Mouse (Mus musculus) lung, embryonic 16.5 days (tissue): Measurements from ENCODE around the gene Tyro3. TPM values are rescaled to one million over a fixed set of nuclear protein-coding genes. Genes with fewer than 3 reads are reported as not detected.

Source experiments
- ATAC-seq: fragments of 200-750 bp; cut with Nextera tagmentation; 2 replicates; pipeline ENCODE4 v1.8.0; 2017; ENCODE audit warnings: low read depth, mild to moderate bottlenecking, moderate library complexity
- H3K27ac ChIP-seq: fragments of 300-500 bp; sonication (generic); 2 replicates; pipeline ENCODE4 v1.5.1; 2014; ENCODE audit warnings: mild to moderate bottlenecking, control low read depth, low read length
- H3K27me3 ChIP-seq: fragments of 300-500 bp; sonication (generic); 2 replicates; pipeline ENCODE4 v1.6.1; 2014; ENCODE audit warnings: low read depth, low read length, mixed read lengths; ENCODE audit not compliant: control insufficient read depth, insufficient read depth
- H3K36me3 ChIP-seq: fragments of 300-500 bp; sonication (generic); 2 replicates; pipeline ENCODE4 v1.6.1; 2014; ENCODE audit warnings: low read length; ENCODE audit not compliant: control insufficient read depth, insufficient read depth
- H3K4me1 ChIP-seq: fragments of 300-500 bp; sonication (generic); replicated peaks from 2 replicates; pipeline ENCODE4 v1.6.1; 2014; ENCODE audit warnings: low read length, mixed read lengths; ENCODE audit not compliant: control insufficient read depth, insufficient read depth
- H3K4me2 ChIP-seq: fragments of 300-500 bp; sonication (generic); 2 replicates; pipeline ENCODE4 v1.6.1; 2014; ENCODE audit warnings: low read depth, low read length, control low read depth
- H3K4me3 ChIP-seq: fragments of 300-500 bp; sonication (generic); 2 replicates; pipeline ENCODE4 v1.5.1; 2014; ENCODE audit warnings: mild to moderate bottlenecking, low read length, control low read depth
- H3K9ac ChIP-seq: fragments of 300-500 bp; sonication (generic); 2 replicates; pipeline ENCODE4 v1.6.1; 2014; ENCODE audit warnings: low read length, control low read depth
- H3K9me3 ChIP-seq: fragments of 300-500 bp; sonication (generic); 2 replicates; pipeline ENCODE4 v1.6.1; 2016; ENCODE audit warnings: low read length; ENCODE audit not compliant: control insufficient read depth
- whole genome bisulfite sequencing: fragments of 180-500 bp; shearing (Covaris S2); extraction: QIAGEN DNeasy Blood & Tissue Kit; methylation state at CpG from one replicate; pipeline ENCODE4 v1.1.7; 2014; 5-methylcytosine and 5-hydroxymethylcytosine counted together
- polyA plus RNA-seq: library from polyadenylated mRNA; unstranded; fragments of >200 nt; fragmentation: Nextera tagmentation; extraction: Ambion mirVana; gene quantifications from 2 replicates; pipeline ENCODE4 v1.2.1, GENCODE M21; 2015

Gene Tyro3
- polyA plus RNA-seq, 1 experiment from 2014 or later: 20.1 TPM

GRCm38 (mm10) chr2:119802767-119803617, 5.5 kb downstream of the Tyro3 start:
- peaks cover 2% of the 10 kb centered on the region; the same call in 1 of the 2 replicates for H3K36me3 ChIP-seq
- H3K9ac ChIP-seq: peak overlapping the region; percentile 22; the same call in 1 of the 2 replicates
- peaks cover 24% of the 10 kb centered on the region for H3K4me1 ChIP-seq
- WGBS: 68% methylated on average over 10 of the region's 10 CpGs
- no peak overlapping the region for H3K4me3 ChIP-seq
- peak; percentile 26 for ATAC-seq
- H3K27me3 ChIP-seq: no peaks in the 10 kb centered on the region
- H3K4me2 ChIP-seq: no peak overlapping the region
- no peaks in the 10 kb centered on the region for H3K9me3 ChIP-seq
- no peak overlapping the region for H3K27ac ChIP-seq

- H3K4me3 ChIP-seq: no peak overlapping the region
- no peaks in the 10 kb centered on the region for H3K9me3 ChIP-seq
- H3K27ac ChIP-seq: no peak overlapping the region
- H3K4me1 ChIP-seq: peaks cover 22% of the 10 kb centered on the region
- no peak overlapping the region for H3K9ac ChIP-seq
- no peak for ATAC-seq
- peaks cover 2% of the 10 kb centered on the region; the same call in 1 of the 2 replicates for H3K36me3 ChIP-seq
- H3K27me3 ChIP-seq: no peaks in the 10 kb centered on the region
- H3K4me2 ChIP-seq: no peak overlapping the region
- 70% methylated on average over 6 of the region's 6 CpGs for WGBS
Measured at GRCm38 (mm10) chr2:119803618-119804274, 6.2 kb downstream of the Tyro3 start.

- H3K4me3 ChIP-seq: no peak overlapping the region
- no peak overlapping the region for H3K9ac ChIP-seq
- ATAC-seq: no peak
- H3K27me3 ChIP-seq: no peaks in the 10 kb centered on the region
- H3K27ac ChIP-seq: no peak overlapping the region
- no peaks in the 10 kb centered on the region for H3K9me3 ChIP-seq
- no peak overlapping the region for H3K4me2 ChIP-seq
- H3K4me1 ChIP-seq: peaks cover 25% of the 10 kb centered on the region
- peaks cover 4% of the 10 kb centered on the region; the same call in 1 of the 2 replicates for H3K36me3 ChIP-seq
- WGBS: 69% methylated on average over 5 of the region's 5 CpGs
Measured at GRCm38 (mm10) chr2:119804275-119804628, 6.7 kb downstream of the Tyro3 start.

GRCm38 (mm10) chr2:119804776-119805175, 7.2 kb downstream of the Tyro3 start:
- Histone ChIP-seq H3K27me3 (no peaks in the 10 kb centered on the region), H3K9ac (no peak overlapping the region), H3K4me3 (no peak overlapping the region), H3K4me2 (no peak overlapping the region), H3K9me3 (no peaks in the 10 kb centered on the region), H3K27ac (no peak overlapping the region), H3K36me3 (peaks cover 5% of the 10 kb centered on the region; the same call in 1 of the 2 replicates), H3K4me1 (peaks cover 25% of the 10 kb centered on the region)
- WGBS: 61% methylated on average over 9 of the region's 9 CpGs
- ATAC-seq: no peak

- Histone ChIP-seq H3K9me3 (no peaks in the 10 kb centered on the region), H3K27me3 (no peaks in the 10 kb centered on the region), H3K9ac (no peak overlapping the region), H3K36me3 (peaks cover 5% of the 10 kb centered on the region; the same call in 1 of the 2 replicates), H3K27ac (no peak overlapping the region), H3K4me2 (no peak overlapping the region), H3K4me1 (peaks cover 21% of the 10 kb centered on the region), H3K4me3 (no peak overlapping the region)
- 53% methylated on average over 8 of the region's 8 CpGs for WGBS
- ATAC-seq: no peak
Measured at GRCm38 (mm10) chr2:119805536-119805935, 8.0 kb downstream of the Tyro3 start.

- WGBS: 35% methylated on average over 4 of the region's 4 CpGs
Measured at GRCm38 (mm10) chr2:119808438-119808837, 10.9 kb downstream of the Tyro3 start.

GRCm38 (mm10) chr2:119808881-119809280, 11.3 kb downstream of the Tyro3 start:
- peak; percentile 49; the same call in 1 of the 2 replicates for ATAC-seq
- no peak overlapping the region for H3K27ac ChIP-seq
- H3K4me3 ChIP-seq: no peak overlapping the region
- peaks cover 5% of the 10 kb centered on the region for H3K4me1 ChIP-seq
- H3K27me3 ChIP-seq: no peaks in the 10 kb centered on the region
- no peak overlapping the region for H3K4me2 ChIP-seq
- H3K36me3 ChIP-seq: peaks cover 7% of the 10 kb centered on the region; the same call in 1 of the 2 replicates
- no peaks in the 10 kb centered on the region for H3K9me3 ChIP-seq
- H3K9ac ChIP-seq: no peak overlapping the region
- 36% methylated on average over 4 of the region's 4 CpGs for WGBS

More at GRCm38 (mm10) chr2:119808438-119808837, 10.9 kb downstream of the Tyro3 start:
- Histone ChIP-seq H3K9me3 (no peaks in the 10 kb centered on the region), H3K27ac (no peak overlapping the region), H3K4me2 (no peak overlapping the region), H3K4me1 (peaks cover 5% of the 10 kb centered on the region), H3K9ac (no peak overlapping the region), H3K27me3 (no peaks in the 10 kb centered on the region), H3K4me3 (no peak overlapping the region), H3K36me3 (peaks cover 7% of the 10 kb centered on the region; the same call in 1 of the 2 replicates)
- ATAC-seq: no peak

GRCm38 (mm10) chr2:119810890-119811289, 13.4 kb downstream of the Tyro3 start:
- Histone ChIP-seq H3K4me1 (peaks cover 5% of the 10 kb centered on the region), H3K4me2 (no peak overlapping the region), H3K9ac (no peak overlapping the region), H3K27me3 (no peaks in the 10 kb centered on the region), H3K27ac (no peak overlapping the region), H3K36me3 (peaks cover 7% of the 10 kb centered on the region), H3K9me3 (no peaks in the 10 kb centered on the region), H3K4me3 (no peak overlapping the region)
- no peak for ATAC-seq
- WGBS: 82% methylated on average over 12 of the region's 12 CpGs

GRCm38 (mm10) chr2:119811490-119812146, 14.1 kb downstream of the Tyro3 start:
- H3K4me1 ChIP-seq: peaks cover 5% of the 10 kb centered on the region
- H3K4me3 ChIP-seq: no peak overlapping the region
- H3K4me2 ChIP-seq: no peak overlapping the region
- no peak for ATAC-seq
- 81% methylated on average over 14 of the region's 14 CpGs for WGBS
- no peak overlapping the region for H3K27ac ChIP-seq
- no peak overlapping the region for H3K9ac ChIP-seq
- no peaks in the 10 kb centered on the region for H3K27me3 ChIP-seq
- H3K9me3 ChIP-seq: no peaks in the 10 kb centered on the region
- H3K36me3 ChIP-seq: peaks cover 9% of the 10 kb centered on the region
